Mouse (Mus musculus) midbrain, embryonic 16.5 days (tissue): ENCODE results near the gene Trpm7. TPM values are rescaled to one million over a fixed set of nuclear protein-coding genes. Genes with fewer than 3 reads are reported as not detected.

Experiments
- ATAC-seq: fragments of 200-750 bp; cut with Nextera tagmentation; 2 replicates; pipeline ENCODE4 v1.8.0; 2017; ENCODE audit warnings: moderate TSS enrichment
- H3K27ac ChIP-seq: fragments of 300-500 bp; sonication (generic); 2 replicates; pipeline ENCODE4 v1.5.1; 2014; ENCODE audit warnings: mild to moderate bottlenecking, low read length, mixed read lengths
- H3K27me3 ChIP-seq: fragments of 300-500 bp; sonication (generic); 2 replicates; pipeline ENCODE4 v1.6.1; 2014; ENCODE audit warnings: low read depth, low read length, mixed read lengths; ENCODE audit not compliant: control insufficient read depth, insufficient read depth
- H3K36me3 ChIP-seq: fragments of 300-500 bp; sonication (generic); 2 replicates; pipeline ENCODE4 v1.6.1; 2014; ENCODE audit warnings: mild to moderate bottlenecking, low read length, moderate library complexity, mixed read lengths; ENCODE audit not compliant: control insufficient read depth, insufficient read depth
- H3K4me1 ChIP-seq: fragments of 300-500 bp; sonication (generic); 2 replicates; pipeline ENCODE4 v1.6.1; 2014; ENCODE audit warnings: mild to moderate bottlenecking, low read length, mixed read lengths; ENCODE audit not compliant: control insufficient read depth, insufficient read depth
- H3K4me2 ChIP-seq: fragments of 300-500 bp; sonication (generic); 2 replicates; pipeline ENCODE4 v1.6.1; 2014; ENCODE audit warnings: mild to moderate bottlenecking, low read length, mixed read lengths
- H3K4me3 ChIP-seq: fragments of 300-500 bp; sonication (generic); 2 replicates; pipeline ENCODE4 v1.5.1; 2014; ENCODE audit warnings: low read depth, mild to moderate bottlenecking, low read length, moderate library complexity, mixed read lengths
- H3K9ac ChIP-seq: fragments of 300-500 bp; sonication (generic); 2 replicates; pipeline ENCODE4 v1.6.1; 2014; ENCODE audit warnings: low read depth, low read length, mixed read lengths
- H3K9me3 ChIP-seq: fragments of 300-500 bp; sonication (generic); replicated peaks from 2 replicates; pipeline ENCODE4 v1.6.1; 2014; ENCODE audit warnings: mild to moderate bottlenecking, low read length, mixed read lengths; ENCODE audit not compliant: control insufficient read depth, poor library complexity, severe bottlenecking
- WGBS: fragments of 180-500 bp; shearing (Covaris S2); extraction: QIAGEN DNeasy Blood & Tissue Kit; methylation state at CpG from one replicate; pipeline ENCODE4 v1.1.7; 2014; 5-methylcytosine and 5-hydroxymethylcytosine counted together
- polyA plus RNA-seq: library from polyadenylated mRNA; unstranded; fragments of >200 nt; fragmentation: Nextera tagmentation; extraction: Ambion mirVana; gene quantifications from 2 replicates; pipeline ENCODE4 v1.2.1, GENCODE M21; 2015

Trpm7 gene
- polyA plus RNA-seq, 1 experiment from 2014 or later = 28.6 TPM

- Histone ChIP-seq H3K27ac (no peak overlapping the region), H3K4me1 (no peaks in the 10 kb centered on the region), H3K4me3 (no peak overlapping the region), H3K4me2 (no peak overlapping the region), H3K9me3 (no peaks in the 10 kb centered on the region), H3K36me3 (peaks cover 24% of the 10 kb centered on the region), H3K27me3 (no peaks in the 10 kb centered on the region), H3K9ac (no peak overlapping the region)
- ATAC-seq = no peak
- WGBS = 87% methylated on average over 5 of the region's 5 CpGs
Observed at GRCm38 (mm10) chr2:126792611-126793010, 83.4 kb downstream of the Trpm7 start.

DNA sequence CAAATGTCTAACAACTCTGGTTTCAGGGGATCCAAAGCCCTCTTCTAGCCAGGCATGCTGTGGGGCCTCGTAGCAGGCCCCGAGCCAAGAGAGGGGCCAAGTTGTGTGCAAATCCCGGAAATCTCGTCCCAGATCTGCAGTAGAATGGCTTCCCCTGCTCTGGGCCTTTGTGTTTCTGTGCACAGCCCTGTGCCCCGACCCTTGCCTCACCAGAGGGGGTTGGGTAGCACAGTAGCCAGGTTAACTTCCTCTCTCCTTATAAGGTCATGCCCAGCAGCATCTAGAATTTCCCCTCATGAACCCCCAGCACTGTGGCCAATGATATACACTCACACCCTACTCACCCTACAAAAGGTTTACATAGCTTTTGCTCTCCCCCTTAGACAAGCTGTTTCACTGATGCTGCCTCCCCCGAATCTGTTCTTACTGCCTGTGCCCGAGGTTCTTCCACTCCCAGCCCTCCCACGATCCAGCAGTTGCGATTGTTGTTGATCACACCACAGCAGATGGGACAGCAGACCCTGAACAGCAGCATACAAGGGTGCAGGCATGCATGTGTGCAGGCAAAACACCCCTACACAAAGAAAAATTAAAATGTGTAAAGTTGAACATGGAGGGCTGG lies 88.2 kb downstream of the Trpm7 start:
- no peak for ATAC-seq
- H3K4me1 ChIP-seq = no peaks in the 10 kb centered on the region
- H3K4me3 ChIP-seq = no peak overlapping the region

GRCm38 (mm10) chr2:126783370-126783769 lies 92.7 kb downstream of the Trpm7 start, which contains the start of gene Usp50:
Gene Usp50, minus strand, starts transcription at chr2:126783470.
- H3K9me3 ChIP-seq = no peaks in the 10 kb centered on the region

More for the DNA sequence above, 88.2 kb downstream of the Trpm7 start:
- Histone ChIP-seq H3K27ac (no peak overlapping the region), H3K9me3 (no peaks in the 10 kb centered on the region), H3K36me3 (peaks cover 11% of the 10 kb centered on the region), H3K9ac (no peak overlapping the region), H3K27me3 (no peaks in the 10 kb centered on the region), H3K4me2 (no peak overlapping the region)
- 39% methylated on average over 9 of the region's 9 CpGs for WGBS

GRCm38 (mm10) chr2:126782433-126782832 lies 93.6 kb downstream of the Trpm7 start:
- no peak overlapping the region for H3K9ac ChIP-seq
- H3K4me2 ChIP-seq = no peak overlapping the region
- H3K27me3 ChIP-seq = no peaks in the 10 kb centered on the region
- WGBS = 82% methylated on average over 3 of the region's 3 CpGs
- no peaks in the 10 kb centered on the region for H3K9me3 ChIP-seq
- ATAC-seq = no peak
- no peak overlapping the region for H3K4me3 ChIP-seq
- no peak overlapping the region for H3K27ac ChIP-seq
- H3K4me1 ChIP-seq = no peaks in the 10 kb centered on the region
- no peaks in the 10 kb centered on the region for H3K36me3 ChIP-seq

More at GRCm38 (mm10) chr2:126783370-126783769, 92.7 kb downstream of the Trpm7 start, which contains the start of gene Usp50:
- H3K4me3 ChIP-seq = no peak within 1 kb of the TSS
- WGBS = 63% methylated on average over 4 of the region's 4 CpGs
- H3K27me3 ChIP-seq = no peaks in the 10 kb centered on the region
- H3K4me1 ChIP-seq = no peaks in the 10 kb centered on the region
- no peak within 1 kb of the TSS for H3K4me2 ChIP-seq
- H3K36me3 ChIP-seq = no peaks in the 10 kb centered on the region
- no peak for ATAC-seq
- H3K9ac ChIP-seq = no peak within 1 kb of the TSS
- no peak within 1 kb of the TSS for H3K27ac ChIP-seq

DNA sequence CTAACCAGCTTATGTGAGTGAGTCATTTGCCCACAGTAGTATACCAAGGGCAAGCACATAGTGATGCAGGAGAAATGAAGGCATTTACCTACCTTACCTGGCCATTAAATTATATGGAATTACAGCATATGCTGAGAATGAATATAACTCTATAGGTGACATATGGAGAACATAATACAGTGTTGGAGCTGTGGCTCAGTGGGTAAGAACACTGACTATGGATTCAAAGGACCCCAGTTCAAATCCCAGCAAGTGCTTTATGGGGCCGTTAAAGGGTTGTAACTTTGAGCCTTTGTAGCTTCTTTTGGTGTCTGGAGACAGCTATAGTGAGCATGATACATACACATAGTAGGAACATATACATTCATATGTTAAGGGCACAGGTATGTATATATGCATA lies 94.6 kb downstream of the Trpm7 start:
- Histone ChIP-seq H3K4me3 (no peak overlapping the region), H3K9ac (no peak overlapping the region), H3K27ac (no peak overlapping the region), H3K9me3 (no peaks in the 10 kb centered on the region), H3K4me2 (no peak overlapping the region), H3K36me3 (no peaks in the 10 kb centered on the region), H3K27me3 (no peaks in the 10 kb centered on the region), H3K4me1 (no peaks in the 10 kb centered on the region)
- ATAC-seq = no peak
- WGBS = 90% methylated on average over 1 of the region's 1 CpGs

DNA sequence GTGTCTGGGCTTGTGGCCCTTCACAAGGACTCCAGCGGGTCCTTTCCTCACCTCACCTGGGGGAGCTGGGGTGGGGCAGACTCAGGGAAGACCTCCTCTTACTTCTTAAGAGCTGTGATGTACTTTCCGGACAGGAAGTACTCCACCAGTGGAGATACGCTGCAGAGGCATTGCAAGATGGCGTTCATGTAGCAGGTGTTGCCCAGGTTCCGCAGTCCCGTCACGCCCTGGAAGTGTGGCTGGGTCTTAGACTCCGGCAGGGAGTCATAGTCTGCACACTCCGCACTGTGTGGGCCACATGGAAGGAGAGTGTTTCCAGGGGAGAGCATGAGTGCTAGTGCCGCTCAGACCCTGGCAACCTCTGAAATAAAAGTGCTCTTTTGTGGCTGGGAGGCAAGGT lies 95.7 kb downstream of the Trpm7 start:
- Histone ChIP-seq H3K4me1 (no peaks in the 10 kb centered on the region), H3K27me3 (no peaks in the 10 kb centered on the region), H3K36me3 (no peaks in the 10 kb centered on the region), H3K4me2 (no peak overlapping the region), H3K27ac (no peak overlapping the region), H3K9ac (no peak overlapping the region), H3K9me3 (no peaks in the 10 kb centered on the region), H3K4me3 (no peak overlapping the region)
- WGBS = 90% methylated on average over 10 of the region's 10 CpGs
- ATAC-seq = no peak

DNA sequence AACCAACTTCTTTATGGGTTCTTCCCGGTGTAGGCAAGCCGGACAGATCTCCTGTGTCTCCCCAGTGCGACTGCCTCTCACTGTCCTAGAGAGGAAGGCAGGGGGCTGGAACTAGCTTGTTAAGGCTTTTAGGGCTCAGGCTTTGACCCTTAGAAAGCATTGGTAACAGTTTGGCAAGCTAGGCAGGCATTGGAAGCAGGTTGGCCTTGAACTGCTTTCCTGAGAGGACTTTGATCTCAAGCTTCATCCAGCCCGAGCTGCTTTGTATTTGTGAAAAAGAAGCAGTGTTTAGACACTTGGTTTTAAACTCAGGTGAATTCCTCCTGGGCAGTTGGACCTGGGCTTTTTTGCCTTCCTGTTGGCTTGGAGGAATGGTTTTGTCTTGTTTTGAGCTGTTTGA lies 97.2 kb downstream of the Trpm7 start:
- H3K4me3 ChIP-seq = no peak overlapping the region
- ATAC-seq = no peak
- no peak overlapping the region for H3K9ac ChIP-seq
- no peaks in the 10 kb centered on the region for H3K4me1 ChIP-seq
- H3K4me2 ChIP-seq = no peak overlapping the region
- 85% methylated on average over 4 of the region's 4 CpGs for WGBS
- no peak overlapping the region for H3K27ac ChIP-seq
- no peaks in the 10 kb centered on the region for H3K27me3 ChIP-seq
- no peaks in the 10 kb centered on the region for H3K36me3 ChIP-seq
- no peaks in the 10 kb centered on the region for H3K9me3 ChIP-seq

GRCm38 (mm10) chr2:126776416-126776815 lies 99.6 kb downstream of the Trpm7 start:
- Histone ChIP-seq H3K36me3 (no peaks in the 10 kb centered on the region), H3K27me3 (no peaks in the 10 kb centered on the region), H3K4me3 (no peak overlapping the region), H3K9me3 (no peaks in the 10 kb centered on the region), H3K27ac (no peak overlapping the region), H3K4me1 (no peaks in the 10 kb centered on the region), H3K4me2 (no peak overlapping the region), H3K9ac (no peak overlapping the region)
- 59% methylated on average over 1 of the region's 1 CpGs for WGBS
- ATAC-seq = no peak

DNA sequence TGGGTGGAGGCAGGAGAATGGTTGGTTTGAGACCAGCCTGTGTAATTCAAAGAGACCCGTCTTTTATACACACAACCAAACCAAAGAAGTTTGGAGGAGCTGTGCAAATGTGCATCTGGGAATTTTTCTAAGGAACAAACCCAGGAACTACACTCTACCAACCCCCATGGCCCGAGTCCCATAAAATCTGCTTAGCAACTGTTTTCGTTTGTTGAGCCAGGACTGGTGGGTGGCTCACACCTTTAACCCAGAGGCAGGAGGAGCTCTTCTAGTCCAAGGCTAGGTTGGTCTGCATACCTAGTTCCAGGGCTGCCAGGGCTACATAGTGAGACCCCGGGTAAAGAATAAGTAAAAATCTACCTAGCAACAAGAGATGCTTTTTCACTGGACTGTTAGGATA lies 100.1 kb downstream of the Trpm7 start:
- H3K4me2 ChIP-seq = no peak overlapping the region
- no peaks in the 10 kb centered on the region for H3K9me3 ChIP-seq
- no peak overlapping the region for H3K9ac ChIP-seq
- no peaks in the 10 kb centered on the region for H3K4me1 ChIP-seq
- H3K27ac ChIP-seq = no peak overlapping the region
- no peak overlapping the region for H3K4me3 ChIP-seq
- H3K36me3 ChIP-seq = no peaks in the 10 kb centered on the region
- 77% methylated on average over 4 of the region's 4 CpGs for WGBS
- H3K27me3 ChIP-seq = no peaks in the 10 kb centered on the region
- ATAC-seq = no peak
